Mouse (Mus musculus) MN1 (cell line): ENCODE data around the gene Rchy1.
A peak's percentile ranks its signal among the peaks of the same experiment; 100 is the strongest.
"Not testable (repeated sequence)": the region's sequence is repeated elsewhere in the genome, so short reads cannot be mapped to it uniquely, and the experiment has no call there.

Source experiments
- DNase-seq: peaks from one replicate; pipeline ENCODE4 v3.0.0-alpha.2; 2016; ENCODE audit warnings: low spot score

Rchy1 gene

DNA sequence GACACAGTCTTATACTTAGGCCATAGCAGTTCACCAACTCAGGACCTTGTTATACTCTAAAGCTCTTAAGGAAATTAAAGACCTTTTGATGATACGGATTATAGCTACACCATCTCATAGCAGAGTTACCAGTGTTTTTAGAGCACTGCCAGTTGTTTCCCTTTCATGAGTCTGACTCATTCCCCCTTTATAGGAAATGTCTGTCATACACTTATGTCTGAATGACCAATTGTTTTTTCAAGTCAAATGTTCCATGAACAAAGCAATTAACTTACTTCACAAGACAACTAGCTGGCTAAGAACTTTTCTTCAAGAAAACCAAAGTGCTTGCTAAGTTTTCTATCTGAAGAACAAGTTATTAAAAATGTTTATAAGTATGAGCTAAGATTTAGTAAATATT is 2.9 kb downstream of the Rchy1 start:
- DNase-seq, result peak; percentile 14

DNA sequence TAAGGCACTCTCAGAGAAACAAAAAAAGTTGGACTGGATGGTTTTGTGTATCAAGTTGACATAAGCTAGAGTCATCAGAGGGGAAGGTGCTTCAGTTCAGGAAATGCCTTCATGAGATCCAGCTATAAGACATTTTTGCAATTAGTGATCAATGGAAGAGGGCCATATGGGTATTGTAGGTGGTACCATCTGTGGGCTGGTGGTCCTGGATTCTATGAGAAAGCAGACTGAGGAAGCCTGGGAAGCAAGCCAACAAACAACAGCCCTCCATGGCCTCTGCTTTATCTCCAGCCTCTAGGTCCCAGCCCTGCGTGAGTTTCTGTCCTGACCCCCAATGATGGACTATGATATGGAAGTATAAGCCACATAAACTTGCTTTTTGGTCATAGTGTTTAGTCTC is 3.8 kb downstream of the Rchy1 start:
- DNase-seq, result peak; percentile 16

GRCm38 (mm10) chr5:91956991-91957760 is 5.7 kb downstream of the Rchy1 start:
- no peak for DNase-seq

DNA sequence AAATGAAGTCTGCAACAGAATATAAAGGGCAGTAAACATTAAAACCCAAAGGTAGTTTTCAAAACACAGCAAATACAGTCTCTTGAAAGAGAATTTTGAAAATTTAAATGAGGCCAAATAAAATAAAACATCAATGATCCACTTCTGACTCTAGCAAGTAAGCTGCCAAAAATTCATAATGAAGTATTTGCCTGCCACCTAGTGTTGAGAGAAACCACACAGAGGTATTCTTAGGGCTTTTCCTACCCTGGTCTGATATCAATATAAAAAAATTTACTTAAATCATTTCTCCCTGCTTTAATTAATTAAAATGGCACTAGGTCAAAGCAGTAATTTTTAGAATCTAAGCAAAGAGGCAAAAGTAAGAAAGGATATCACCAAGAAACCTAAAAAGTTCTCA is 11.5 kb downstream of the Rchy1 start:
- peak; percentile 39 for DNase-seq

GRCm38 (mm10) chr5:91949441-91949840 is 13.4 kb downstream of the Rchy1 start:
- DNase-seq, result no peak

DNA sequence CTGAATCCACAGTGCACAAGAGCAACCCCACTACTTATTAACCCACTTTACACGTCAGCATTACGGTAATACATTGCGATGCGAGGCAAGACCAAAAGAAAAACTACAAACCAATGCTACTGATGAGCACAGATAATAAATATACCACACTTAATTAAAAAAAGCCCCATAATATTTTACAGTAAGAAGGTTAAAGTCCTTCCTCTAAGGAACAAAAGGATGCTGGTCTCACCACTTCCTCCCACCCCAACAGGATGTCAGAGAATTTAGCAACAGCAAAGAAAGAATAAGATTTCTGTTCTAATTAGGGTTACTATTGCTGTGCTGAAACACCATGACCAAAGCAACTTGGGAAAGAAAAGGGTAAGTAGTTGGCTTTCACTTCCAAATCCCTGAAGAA is 15.9 kb downstream of the Rchy1 start:
- no peak for DNase-seq

DNA sequence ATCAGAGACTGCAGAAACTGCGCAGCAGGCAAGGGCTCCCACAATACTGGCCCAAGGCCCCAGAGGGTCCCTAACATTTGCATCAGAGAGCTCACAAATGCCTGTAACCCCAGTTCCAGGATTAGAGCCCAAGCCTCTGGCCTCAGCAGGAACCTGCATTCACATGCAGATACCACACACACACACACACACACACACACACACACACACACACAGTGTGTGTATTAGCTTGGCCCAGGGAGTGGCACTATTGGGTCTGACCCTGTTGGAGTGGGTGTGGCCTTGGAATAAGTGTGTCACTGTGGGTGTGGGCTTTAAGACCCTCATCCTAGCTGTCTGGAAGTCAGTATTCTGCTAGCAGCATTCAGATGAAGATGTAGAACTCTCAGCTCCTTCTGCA is 17.3 kb downstream of the Rchy1 start:
- not testable (repeated sequence) for DNase-seq

DNA sequence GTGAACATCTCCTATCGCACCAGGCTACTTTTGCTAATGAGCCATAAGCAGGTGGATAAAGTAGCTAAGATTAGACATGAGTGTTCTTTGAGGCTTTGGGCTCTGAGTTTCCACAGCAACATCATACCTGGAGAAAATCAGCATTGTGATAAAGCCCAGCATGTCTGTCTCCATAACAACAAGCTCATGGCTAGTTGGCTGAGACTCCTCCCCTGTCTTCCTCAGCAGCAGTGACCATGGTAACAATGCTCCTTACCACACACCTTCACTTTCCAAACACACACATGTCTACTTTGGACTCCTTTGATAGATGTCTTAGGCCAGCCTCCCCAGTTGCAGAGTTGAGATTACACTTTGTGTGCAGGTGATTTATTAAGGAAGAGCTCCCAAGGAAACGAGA is 49.6 kb downstream of the Rchy1 start:
- DNase-seq, result no peak

GRCm38 (mm10) chr5:91911384-91912106 is 51.3 kb downstream of the Rchy1 start:
- peak; percentile 37 for DNase-seq

DNA sequence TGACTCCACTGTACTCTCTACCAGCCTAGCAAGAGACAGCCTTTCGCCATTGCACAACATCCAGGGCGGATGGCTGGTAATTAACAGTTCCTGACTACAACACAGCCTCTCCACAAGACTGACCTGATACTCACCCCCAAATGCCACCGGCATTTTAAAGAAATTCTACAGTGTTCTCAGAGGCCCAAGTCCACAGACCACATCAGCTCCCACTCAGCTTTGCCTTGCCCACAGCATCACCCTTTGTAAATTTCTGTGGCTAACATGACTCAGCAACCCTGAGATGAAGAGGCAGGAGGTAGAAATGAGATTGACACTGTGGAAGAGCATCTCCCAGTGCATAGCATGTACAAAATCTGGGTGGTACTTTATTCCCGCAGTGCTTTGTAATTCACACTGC is 52.3 kb downstream of the Rchy1 start:
- no peak for DNase-seq

- DNase-seq, result no peak
Measured at GRCm38 (mm10) chr5:91909010-91909620, 53.8 kb downstream of the Rchy1 start.
